Mouse (Mus musculus) liver, adult (tissue): ENCODE data around the gene Prkag3.

Source experiments
- GATA4 ChIP-seq: IDR thresholded peaks from 2 replicates; pipeline ENCODE4 v1.6.1; 2014; ENCODE audit warnings: mild to moderate bottlenecking, low read length; ENCODE audit not compliant: insufficient replicate concordance

Gene Prkag3

DNA sequence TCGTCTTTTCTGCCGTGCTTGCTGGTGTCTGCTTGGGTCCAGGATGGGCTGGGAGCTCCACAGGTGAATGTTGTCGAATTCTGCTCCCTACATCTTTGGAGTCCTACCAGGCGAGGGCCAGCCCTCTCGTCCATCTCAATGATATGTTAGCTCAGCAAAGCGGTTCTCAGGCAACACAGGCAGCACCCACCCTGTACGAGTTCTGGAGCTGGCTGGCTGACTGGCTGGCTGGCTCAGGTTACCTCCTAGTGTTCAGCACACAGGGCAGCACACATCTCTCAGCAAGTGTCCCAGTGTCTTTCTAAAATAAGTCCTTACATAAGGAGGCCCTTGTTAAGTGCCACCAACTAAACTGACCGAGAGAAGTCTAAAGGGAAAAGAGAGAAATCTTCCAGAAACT is 20.6 kb downstream of the Prkag3 start:
- TF ChIP-seq GATA4: no peak

GRCm38 (mm10) chr1:74726674-74727073 is 22.3 kb downstream of the Prkag3 start:
- TF ChIP-seq GATA4: no peak

DNA sequence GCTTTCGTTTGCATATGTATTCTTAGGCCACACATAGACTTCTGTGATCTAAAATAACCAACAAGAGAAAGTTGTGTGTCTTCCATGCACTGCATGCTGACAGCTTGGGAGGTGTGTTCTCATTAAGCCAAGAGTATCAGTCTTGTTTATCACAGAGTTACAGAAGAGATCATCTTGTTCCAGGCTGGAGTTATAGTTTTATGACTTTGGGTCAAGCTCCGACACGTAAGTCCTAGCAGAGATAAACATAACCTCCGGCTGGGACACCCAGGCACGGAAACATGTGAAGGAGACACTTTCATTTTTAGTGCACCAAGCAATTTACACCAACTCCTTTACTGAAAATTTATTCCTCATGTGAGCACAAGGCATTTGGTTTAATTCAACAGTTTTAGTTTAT is 22.9 kb downstream of the Prkag3 start:
- TF ChIP-seq GATA4: no peak

GRCm38 (mm10) chr1:74723748-74724147 is 25.3 kb downstream of the Prkag3 start:
- no peak for TF ChIP-seq GATA4

DNA sequence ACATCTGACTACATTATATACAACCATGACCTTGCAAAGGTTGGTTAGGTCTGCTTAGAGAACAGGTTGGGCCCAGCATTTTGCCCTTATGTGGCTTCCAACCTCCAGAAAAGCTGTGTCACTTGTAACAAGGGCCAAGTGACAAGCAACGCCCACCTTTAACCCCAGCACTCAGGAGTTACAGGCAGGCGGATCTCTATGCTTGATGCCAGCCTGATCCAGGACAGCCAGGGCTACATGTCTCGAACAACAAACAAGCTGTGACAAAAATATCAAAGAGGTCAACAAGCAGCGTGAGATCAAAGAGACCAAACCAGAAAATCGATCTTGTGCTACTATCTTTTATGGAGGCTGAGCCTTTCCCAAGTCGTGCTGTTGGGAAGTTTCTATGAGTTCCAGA is 27.4 kb downstream of the Prkag3 start:
- TF ChIP-seq GATA4: no peak

- TF ChIP-seq GATA4: no peak
Measured at GRCm38 (mm10) chr1:74719281-74719680, 29.7 kb downstream of the Prkag3 start.

- no peak for TF ChIP-seq GATA4
Measured at GRCm38 (mm10) chr1:74718113-74718512, 30.9 kb downstream of the Prkag3 start.

DNA sequence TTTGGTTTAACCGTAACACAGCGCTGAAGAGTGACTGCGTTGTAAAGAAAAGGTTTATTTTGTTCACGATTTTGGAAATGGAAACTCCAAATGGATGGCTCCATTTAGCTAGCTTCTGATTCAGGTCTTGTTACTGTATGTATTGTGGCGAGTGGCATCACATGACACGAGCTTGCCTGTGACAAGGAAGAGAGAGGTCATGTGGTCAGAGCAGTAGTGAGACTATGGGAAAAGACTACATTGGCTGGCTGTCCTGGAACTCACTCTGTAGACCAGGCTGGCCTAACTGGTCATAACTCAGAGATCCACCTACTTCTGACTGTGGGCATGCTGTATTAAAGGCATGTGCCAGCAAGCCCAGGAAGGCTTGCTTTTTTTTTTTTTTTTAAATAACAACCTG is 33.1 kb downstream of the Prkag3 start:
- no peak for TF ChIP-seq GATA4

DNA sequence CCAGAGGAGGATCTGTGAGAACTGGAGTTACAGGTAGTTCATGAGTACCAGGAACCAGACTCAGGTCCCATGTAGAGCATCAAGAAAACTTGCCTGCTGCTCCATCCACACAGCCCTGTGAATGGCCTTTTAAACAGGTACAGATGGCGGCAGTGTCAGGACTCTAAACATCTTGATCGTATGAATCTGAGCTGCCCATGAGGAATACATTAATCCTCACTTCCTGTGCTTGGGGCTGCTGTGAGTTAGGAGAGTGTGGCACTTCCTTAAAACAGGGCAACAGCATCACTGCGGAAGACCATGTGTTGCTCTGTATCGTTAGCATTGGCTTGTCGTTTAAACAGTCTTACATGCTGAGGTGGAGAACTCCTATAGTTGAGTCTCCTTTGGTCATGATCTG is 33.6 kb downstream of the Prkag3 start:
- no peak for TF ChIP-seq GATA4

DNA sequence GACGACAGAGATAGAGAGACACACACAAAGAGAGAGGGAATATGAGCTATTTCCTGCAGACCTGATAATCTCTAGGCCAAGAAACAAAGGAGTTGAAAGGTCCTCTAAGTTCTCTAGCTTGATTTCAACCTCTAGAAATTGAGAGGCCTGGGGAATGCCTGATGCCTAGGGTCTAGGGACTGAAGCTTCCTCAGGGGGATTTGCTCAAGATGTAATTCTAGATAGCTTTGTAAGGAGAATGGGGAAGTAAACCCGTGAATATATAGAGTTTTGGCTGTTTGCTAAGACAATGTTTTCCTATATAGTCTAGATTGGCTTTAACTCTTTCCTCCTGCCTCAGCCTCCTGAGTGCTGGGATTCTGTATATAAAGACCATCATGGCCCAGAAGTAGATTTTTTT is 34.1 kb downstream of the Prkag3 start:
- no peak for TF ChIP-seq GATA4

- no peak for TF ChIP-seq GATA4
Measured at GRCm38 (mm10) chr1:74713859-74714730, 34.9 kb downstream of the Prkag3 start.

DNA sequence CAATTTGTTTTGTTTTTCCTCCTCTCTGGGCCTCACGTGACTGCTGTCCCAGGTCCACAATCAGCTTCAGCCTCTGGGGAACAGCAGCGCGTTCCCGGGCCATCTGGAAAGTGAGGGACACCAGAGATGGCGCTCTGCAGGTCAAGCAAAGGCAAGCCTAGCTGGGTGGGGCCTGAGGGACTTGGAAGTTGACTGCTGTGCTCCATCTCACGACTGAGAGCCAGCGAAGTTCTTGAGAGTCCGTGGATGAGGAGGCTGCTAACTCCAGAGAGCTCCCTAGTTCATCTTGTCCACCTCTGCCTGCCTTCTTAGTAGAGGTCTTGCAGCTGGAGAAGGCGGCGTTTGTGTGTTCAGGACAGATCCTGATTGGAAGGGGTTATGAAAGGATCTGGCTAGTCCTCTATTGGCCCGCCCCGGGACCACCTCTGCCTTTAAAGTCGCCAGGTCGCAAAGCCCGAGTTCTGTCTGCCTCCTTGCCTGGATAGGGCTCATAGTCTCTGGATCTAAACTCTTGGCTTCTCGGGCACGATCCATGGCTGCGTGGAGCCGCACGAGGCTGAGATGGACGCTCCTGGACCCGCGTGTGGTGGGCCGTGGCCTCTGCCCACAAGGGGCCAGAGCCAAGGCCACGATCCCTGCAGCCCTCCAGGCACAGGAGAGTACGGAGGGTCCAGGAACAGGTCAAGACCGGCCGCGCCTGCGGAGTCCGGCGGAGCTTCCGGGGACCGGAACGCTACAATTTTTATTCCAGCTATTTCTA is 35.7 kb downstream of the Prkag3 start, which contains the start of gene Cyp27a1:
Gene Cyp27a1, plus strand, starts transcription at position 476 of the 760 bp plus-strand sequence.
- peak; percentile 48; the same call in 1 of the 2 replicates for TF ChIP-seq GATA4

- no peak for TF ChIP-seq GATA4
Measured at GRCm38 (mm10) chr1:74712461-74713098, 36.4 kb downstream of the Prkag3 start.

DNA sequence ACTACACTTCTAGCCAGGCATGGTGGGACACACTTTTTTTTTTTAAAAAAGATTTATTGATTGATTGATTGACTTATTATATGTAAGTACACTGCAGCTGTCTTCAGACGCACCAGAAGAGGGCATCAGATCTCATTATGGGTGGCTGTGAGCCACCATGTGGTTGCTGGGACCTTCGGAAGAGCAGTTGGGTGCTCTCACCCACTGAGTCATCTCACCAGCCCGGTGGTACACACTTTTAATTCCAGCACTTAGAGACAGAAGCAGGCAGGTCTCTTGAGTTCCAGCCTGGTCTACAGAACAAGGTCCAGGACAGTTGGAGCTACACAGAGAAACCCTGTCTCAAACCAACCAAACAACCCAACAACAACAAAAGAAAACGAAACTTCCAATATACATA is 37.0 kb downstream of the Prkag3 start:
- TF ChIP-seq GATA4: no peak

- no peak for TF ChIP-seq GATA4
Measured at GRCm38 (mm10) chr1:74709566-74709965, 39.5 kb downstream of the Prkag3 start.

- no peak for TF ChIP-seq GATA4
Measured at GRCm38 (mm10) chr1:74705016-74705415, 44.0 kb downstream of the Prkag3 start.
